Mouse (Mus musculus) midbrain, postnatal 0 days (tissue): ENCODE measurements at regions not wholly inside any gene's neighbourhood (a gene's known extent, or its start where the extent isn't known, plus 50 kb on each side); places are given as distances from the start of the nearest gene placed in this dataset.

Source experiments
- ATAC-seq: fragments of 200-750 bp; cut with Nextera tagmentation; 2 replicates; pipeline ENCODE4 v1.8.0; 2017; ENCODE audit warnings: moderate number of reproducible peaks, mild to moderate bottlenecking, moderate TSS enrichment, moderate library complexity; ENCODE audit not compliant: low FRiP score
- DNase-seq: peaks from one replicate; pipeline ENCODE4 v3.0.0-alpha.2; 2015; ENCODE audit warnings: low spot score
- H3K27ac ChIP-seq: fragments of 300-500 bp; sonication (generic); 2 replicates; pipeline ENCODE4 v1.5.1; 2014; ENCODE audit warnings: low read depth, mild to moderate bottlenecking, low read length, mixed read lengths
- H3K27me3 ChIP-seq: fragments of 300-500 bp; sonication (generic); 2 replicates; pipeline ENCODE4 v1.6.1; 2014; ENCODE audit warnings: low read length, control low read depth, mixed read lengths; ENCODE audit not compliant: insufficient read depth
- H3K36me3 ChIP-seq: fragments of 300-500 bp; sonication (generic); 2 replicates; pipeline ENCODE4 v1.6.1; 2014; ENCODE audit warnings: low read length, control low read depth, mixed read lengths; ENCODE audit not compliant: insufficient read depth
- H3K4me1 ChIP-seq: fragments of 300-500 bp; sonication (generic); 2 replicates; pipeline ENCODE4 v1.6.1; 2014; ENCODE audit warnings: mild to moderate bottlenecking, control low read depth, antibody characterized with exemption, low read length, mixed read lengths; ENCODE audit not compliant: insufficient read depth
- H3K4me2 ChIP-seq: fragments of 300-500 bp; sonication (generic); 2 replicates; pipeline ENCODE4 v1.6.1; 2014; ENCODE audit warnings: low read depth, mild to moderate bottlenecking, low read length, mixed read lengths; ENCODE audit not compliant: poor library complexity, severe bottlenecking
- H3K4me3 ChIP-seq: fragments of 300-500 bp; sonication (generic); 2 replicates; pipeline ENCODE4 v1.5.1; 2014; ENCODE audit warnings: low read depth, mild to moderate bottlenecking, low read length, moderate library complexity
- H3K9ac ChIP-seq: fragments of 300-500 bp; sonication (generic); replicated peaks from 2 replicates; pipeline ENCODE4 v1.6.1; 2014; ENCODE audit warnings: mild to moderate bottlenecking, low read length, moderate library complexity, mixed read lengths; ENCODE audit not compliant: poor library complexity, severe bottlenecking
- H3K9me3 ChIP-seq: fragments of 300-500 bp; sonication (generic); 2 replicates; pipeline ENCODE4 v1.6.1; 2016; ENCODE audit warnings: low read length, control low read depth
- CTCF ChIP-seq: IDR thresholded peaks from 2 replicates; pipeline ENCODE4 v1.5.1; 2016; ENCODE audit warnings: antibody characterized with exemption, mild to moderate bottlenecking
- WGBS: fragments of 180-500 bp; shearing (Covaris S2); extraction: QIAGEN DNeasy Blood & Tissue Kit; methylation state at CpG from one replicate; pipeline ENCODE4 v1.1.7; 2014; 5-methylcytosine and 5-hydroxymethylcytosine counted together

GRCm38 (mm10) chr3:130860315-130860714 lies 130.1 kb upstream of the Rpl34 start:
- Histone ChIP-seq H3K27ac (no peak overlapping the region), H3K9me3 (no peaks in the 10 kb centered on the region), H3K9ac (no peak overlapping the region), H3K4me3 (no peak overlapping the region), H3K4me1 (no peaks in the 10 kb centered on the region), H3K4me2 (no peak overlapping the region), H3K27me3 (no peaks in the 10 kb centered on the region), H3K36me3 (no peaks in the 10 kb centered on the region)
- TF ChIP-seq CTCF, result no peak
- DNase-seq (no peak), ATAC-seq (no peak)
- 90% methylated on average over 5 of the region's 5 CpGs for WGBS

- Histone ChIP-seq H3K4me1 (no peaks in the 10 kb centered on the region), H3K9ac (no peak overlapping the region), H3K27ac (no peak overlapping the region), H3K9me3 (no peaks in the 10 kb centered on the region), H3K36me3 (no peaks in the 10 kb centered on the region), H3K4me2 (no peak overlapping the region), H3K27me3 (no peaks in the 10 kb centered on the region), H3K4me3 (no peak overlapping the region)
- no peak for TF ChIP-seq CTCF
- ATAC-seq (no peak), DNase-seq (no peak)
- WGBS, result 90% methylated on average over 9 of the region's 9 CpGs
These were observed 123.7 kb upstream of the Rpl34 start for GRCm38 (mm10) chr3:130853866-130854265.

DNA sequence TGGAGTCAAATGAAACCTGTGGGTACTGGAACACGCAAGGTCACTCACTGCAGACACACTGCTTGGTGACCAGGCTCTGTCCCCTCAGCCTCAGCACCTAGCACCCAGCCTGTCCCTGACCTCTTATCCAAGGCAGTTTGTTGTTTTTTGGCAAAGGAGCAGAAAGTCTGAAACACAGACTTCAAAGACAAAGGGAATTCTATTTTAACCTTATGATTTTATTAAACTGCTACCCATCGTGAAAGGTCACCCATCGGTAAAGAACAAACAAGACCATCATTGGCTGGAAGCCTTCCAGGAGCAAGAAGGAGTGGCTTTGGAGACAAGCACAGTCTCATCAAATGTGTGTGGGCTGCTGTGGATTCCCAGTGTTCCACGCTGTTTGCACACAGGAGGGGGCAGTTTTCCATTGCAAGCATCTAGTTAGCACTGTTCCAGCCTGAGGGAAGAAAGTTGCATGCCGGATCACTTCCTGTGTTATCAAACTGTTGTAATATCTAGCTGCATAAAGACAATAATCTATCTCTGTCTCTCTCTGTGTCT lies 120.6 kb upstream of the Rpl34 start:
- no peak for ATAC-seq
- DNase-seq, result no peak
- WGBS, result 61% methylated on average over 5 of the region's 5 CpGs

GRCm38 (mm10) chr3:130841755-130842154 lies 111.6 kb upstream of the Rpl34 start:
- no peaks in the 10 kb centered on the region for H3K27me3 ChIP-seq
- 88% methylated on average over 1 of the region's 1 CpGs for WGBS
- H3K36me3 ChIP-seq, result no peaks in the 10 kb centered on the region
- no peak for ATAC-seq
- H3K9me3 ChIP-seq, result no peaks in the 10 kb centered on the region
- TF ChIP-seq CTCF, result no peak
- DNase-seq, result no peak
- H3K4me1 ChIP-seq, result no peaks in the 10 kb centered on the region
- H3K27ac ChIP-seq, result no peak overlapping the region
- no peak overlapping the region for H3K9ac ChIP-seq
- no peak overlapping the region for H3K4me2 ChIP-seq
- H3K4me3 ChIP-seq, result no peak overlapping the region

More for the DNA sequence above, 120.6 kb upstream of the Rpl34 start:
- no peaks in the 10 kb centered on the region for H3K27me3 ChIP-seq
- no peaks in the 10 kb centered on the region for H3K36me3 ChIP-seq
- H3K4me3 ChIP-seq, result no peak overlapping the region
- no peaks in the 10 kb centered on the region for H3K9me3 ChIP-seq
- H3K9ac ChIP-seq, result no peak overlapping the region
- TF ChIP-seq CTCF, result peak; percentile 12; the same call in 1 of the 2 replicates
- no peaks in the 10 kb centered on the region for H3K4me1 ChIP-seq
- no peak overlapping the region for H3K4me2 ChIP-seq
- H3K27ac ChIP-seq, result no peak overlapping the region

GRCm38 (mm10) chr3:130839924-130840440 lies 109.8 kb upstream of the Rpl34 start:
- ATAC-seq (no peak), DNase-seq (no peak)
- 86% methylated on average over 9 of the region's 9 CpGs for WGBS
- H3K27me3 ChIP-seq, result no peaks in the 10 kb centered on the region
- no peaks in the 10 kb centered on the region for H3K9me3 ChIP-seq
- H3K4me3 ChIP-seq, result no peak overlapping the region
- H3K9ac ChIP-seq, result no peak overlapping the region
- TF ChIP-seq CTCF, result no peak
- H3K4me2 ChIP-seq, result no peak overlapping the region
- no peak overlapping the region for H3K27ac ChIP-seq
- no peaks in the 10 kb centered on the region for H3K4me1 ChIP-seq
- H3K36me3 ChIP-seq, result no peaks in the 10 kb centered on the region

- no peak; the same call in 1 of the 2 replicates for TF ChIP-seq CTCF
- peak overlapping the region; percentile 43; the same call in 1 of the 2 replicates for H3K27ac ChIP-seq
- H3K27me3 ChIP-seq, result no peaks in the 10 kb centered on the region
- no peak overlapping the region for H3K4me3 ChIP-seq
- H3K4me1 ChIP-seq, result no peaks in the 10 kb centered on the region
- no peak for ATAC-seq
- WGBS, result 57% methylated on average over 19 of the region's 19 CpGs
- no peaks in the 10 kb centered on the region for H3K9me3 ChIP-seq
- no peak overlapping the region for H3K9ac ChIP-seq
- DNase-seq, result peak; percentile 23
- no peaks in the 10 kb centered on the region for H3K36me3 ChIP-seq
- H3K4me2 ChIP-seq, result no peak overlapping the region
These were observed 108.6 kb upstream of the Rpl34 start for GRCm38 (mm10) chr3:130838626-130839422.
